Mouse (Mus musculus): ENCODE results near the gene Pcdh19.
"Not testable (repeated sequence)": the region's sequence is repeated elsewhere in the genome, so short reads cannot be mapped to it uniquely, and the experiment has no call there.

Gene Pcdh19

DNA sequence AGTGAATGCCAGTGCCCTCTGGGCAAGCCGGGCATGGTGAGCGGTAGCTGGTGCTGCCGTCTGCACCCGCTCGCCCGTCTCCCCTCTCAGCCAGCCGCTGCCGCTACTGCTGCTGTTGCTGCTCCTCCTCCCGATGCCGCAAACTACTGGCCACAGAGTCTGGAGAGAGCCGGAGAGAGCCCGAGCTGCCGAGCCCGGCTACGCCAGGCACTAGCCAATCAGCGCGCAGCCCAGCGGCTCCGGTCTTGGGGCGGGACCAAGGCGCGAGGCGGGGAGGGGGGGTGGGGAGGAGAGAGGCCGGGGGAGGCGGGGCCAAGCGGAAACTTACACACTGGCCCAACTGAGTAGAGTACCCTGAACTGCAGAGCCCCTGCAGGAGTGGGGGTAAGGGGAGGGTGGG, at the start of gene Pcdh19:
Pcdh19 (minus strand) TSS at position 148 of the 400 bp plus-strand sequence.
- no peak for DNase-seq

DNA sequence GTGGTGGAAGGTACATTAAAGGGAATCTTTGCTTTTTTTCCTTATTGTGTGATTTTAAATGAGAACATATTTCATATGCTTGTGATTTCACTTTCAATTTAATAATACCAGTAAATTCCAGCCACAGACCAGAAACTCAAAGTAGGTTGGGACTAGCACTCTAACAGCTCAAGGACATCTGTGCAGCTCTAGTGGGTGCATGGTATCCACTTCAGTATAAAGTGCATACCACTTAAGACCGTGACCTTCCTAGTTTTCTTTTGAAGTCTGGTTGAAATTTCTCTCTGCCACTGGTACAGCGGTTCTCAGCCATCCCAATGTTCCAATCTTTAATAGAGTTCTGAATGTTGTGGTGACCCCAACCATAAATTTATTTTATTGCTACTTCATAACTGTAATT, 47.1 kb upstream of the Pcdh19 start:
- DNase-seq: no peak

DNA sequence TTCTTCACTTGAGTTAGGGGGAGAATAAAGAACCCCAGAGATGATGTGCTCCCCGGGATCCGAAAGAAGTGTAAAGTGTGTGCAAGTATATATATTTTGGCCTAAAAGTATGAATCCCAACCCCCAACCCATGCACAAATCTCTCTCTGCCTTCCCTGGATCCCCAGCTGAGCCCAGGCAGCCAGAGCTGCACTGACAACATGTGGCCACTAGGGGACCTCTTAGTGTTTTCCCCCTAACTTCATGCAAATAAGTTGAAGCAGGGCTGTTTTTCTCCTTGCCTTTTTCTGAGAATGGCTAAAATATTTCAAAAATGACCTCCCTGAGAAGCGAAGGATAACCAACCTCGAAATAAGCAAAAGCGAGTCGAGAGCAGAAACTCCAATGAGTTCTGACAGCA, 46.2 kb upstream of the Pcdh19 start:
- no peak for DNase-seq

GRCm38 (mm10) chrX:133721517-133721916, 32.7 kb upstream of the Pcdh19 start:
- no peak for DNase-seq

DNA sequence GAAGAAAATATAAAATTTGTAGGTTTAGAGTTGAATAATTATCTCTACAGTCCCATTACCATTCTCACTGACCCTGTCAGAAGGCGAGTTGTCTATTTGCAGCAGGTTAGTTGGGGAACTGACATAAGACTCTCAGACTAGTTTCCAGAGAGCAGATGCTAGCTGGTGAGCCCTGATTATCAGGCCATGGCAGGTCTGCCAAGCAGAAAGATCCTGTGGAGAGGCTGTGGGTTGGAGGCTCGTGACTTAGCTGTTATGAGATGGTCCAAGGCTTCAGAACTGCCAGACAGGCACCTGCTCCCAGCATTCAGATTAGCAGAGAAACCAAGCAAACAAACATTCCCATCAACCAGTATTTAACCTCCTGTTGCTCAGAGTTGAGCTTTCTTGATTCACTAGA, 21.8 kb upstream of the Pcdh19 start:
- no peak for DNase-seq

GRCm38 (mm10) chrX:133702902-133703301, 14.1 kb upstream of the Pcdh19 start:
- no peak for DNase-seq

- DNase-seq: not testable (repeated sequence)
Observed at GRCm38 (mm10) chrX:133697871-133698270, 9.1 kb upstream of the Pcdh19 start.

- DNase-seq: no peak
Observed at GRCm38 (mm10) chrX:133696461-133696860, 7.7 kb upstream of the Pcdh19 start.

GRCm38 (mm10) chrX:133693037-133693760, 4.4 kb upstream of the Pcdh19 start:
- no peak for DNase-seq

DNA sequence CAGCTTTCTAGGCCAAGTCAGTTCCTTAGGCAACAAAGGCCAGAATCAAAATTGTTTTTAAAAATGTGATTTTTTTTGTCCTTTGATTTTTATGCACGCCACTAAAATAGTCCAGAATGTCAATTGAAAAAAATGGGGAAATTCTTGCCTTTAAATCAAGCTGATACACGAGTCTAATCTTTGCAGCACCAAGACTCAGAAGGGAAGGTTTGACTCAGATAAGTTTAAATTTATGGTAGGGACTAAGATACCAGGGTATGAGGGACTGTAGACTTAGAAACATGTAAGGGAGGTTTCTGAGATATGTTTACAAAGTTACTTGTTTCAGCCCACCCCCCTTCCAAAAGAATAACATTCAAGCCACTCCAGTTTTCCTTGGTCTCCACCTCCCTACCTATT, 3.6 kb upstream of the Pcdh19 start:
- DNase-seq: no peak

- no peak for DNase-seq
Observed at GRCm38 (mm10) chrX:133691581-133692391, 3.0 kb upstream of the Pcdh19 start.

GRCm38 (mm10) chrX:133690822-133691221, 2.0 kb upstream of the Pcdh19 start:
- no peak for DNase-seq

GRCm38 (mm10) chrX:133689576-133690250, 926 bp upstream of the Pcdh19 start:
- DNase-seq: no peak

DNA sequence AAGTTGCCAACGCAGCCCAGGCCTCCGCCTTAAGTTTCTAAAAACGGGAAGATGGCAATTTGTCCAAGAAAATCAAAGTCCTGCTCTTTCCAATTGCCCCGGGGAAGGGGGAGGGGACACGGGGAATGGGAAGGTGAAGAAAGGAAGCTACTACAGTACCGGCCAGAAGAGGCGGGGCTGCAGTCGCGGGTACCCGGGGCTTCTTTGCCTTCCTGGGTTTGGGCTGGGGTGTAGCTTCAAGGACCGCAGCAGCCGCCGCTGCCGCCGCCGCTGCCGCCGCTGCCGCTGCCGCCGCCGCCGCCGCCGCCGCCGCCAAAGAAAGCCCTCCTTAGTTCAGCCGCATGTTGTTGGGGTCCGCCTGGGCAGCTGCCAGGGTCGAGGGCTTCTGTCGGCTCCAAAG, 631 bp downstream of the Pcdh19 start:
- no peak for DNase-seq

DNA sequence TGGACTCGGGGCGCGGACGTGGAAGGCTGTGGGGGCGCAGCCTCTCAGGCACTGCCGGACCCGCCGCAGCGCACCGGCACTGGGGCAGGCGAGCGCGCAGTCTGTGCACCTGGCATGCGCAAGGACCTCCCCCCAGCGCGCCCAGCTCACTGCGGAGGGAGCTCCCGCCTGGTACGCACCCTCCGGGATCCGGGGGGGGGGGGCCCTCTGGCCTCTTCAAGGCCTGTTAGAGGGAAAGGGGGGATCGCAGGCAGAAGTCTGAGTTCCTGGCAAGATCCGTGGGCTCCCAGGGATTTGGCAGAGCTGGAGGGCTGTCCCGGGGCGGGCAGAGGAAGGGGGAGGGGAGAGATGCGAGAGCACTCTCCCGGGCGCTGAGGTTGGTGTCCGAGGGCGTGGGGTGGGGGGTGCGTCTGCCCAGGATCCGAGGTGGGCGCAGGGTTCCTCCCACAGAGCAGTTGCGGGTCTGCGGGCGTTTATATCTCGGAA, 1.1 kb downstream of the Pcdh19 start:
- DNase-seq: no peak

GRCm38 (mm10) chrX:133686533-133687311, 2.1 kb downstream of the Pcdh19 start:
- no peak for DNase-seq

DNA sequence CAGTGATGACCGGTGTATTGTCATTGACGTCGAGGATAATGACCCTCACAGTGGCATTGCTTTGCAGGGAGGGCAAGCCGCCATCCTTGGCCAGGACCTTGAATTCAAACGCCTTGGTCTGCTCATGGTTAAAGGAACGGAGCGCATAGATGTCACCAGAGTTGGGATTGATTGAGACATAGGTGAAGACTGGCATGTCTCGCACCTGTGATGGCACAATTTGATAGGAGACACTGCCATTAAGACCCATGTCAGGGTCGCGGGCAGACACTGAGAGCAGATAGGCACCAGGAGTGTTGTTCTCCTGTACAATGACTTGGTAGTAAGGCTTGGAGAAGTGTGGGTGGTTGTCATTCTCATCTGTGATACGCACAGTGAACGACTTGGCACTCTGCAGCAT, 3.2 kb downstream of the Pcdh19 start:
- DNase-seq: no peak

GRCm38 (mm10) chrX:133683961-133684360, 4.8 kb downstream of the Pcdh19 start:
- DNase-seq: no peak

DNA sequence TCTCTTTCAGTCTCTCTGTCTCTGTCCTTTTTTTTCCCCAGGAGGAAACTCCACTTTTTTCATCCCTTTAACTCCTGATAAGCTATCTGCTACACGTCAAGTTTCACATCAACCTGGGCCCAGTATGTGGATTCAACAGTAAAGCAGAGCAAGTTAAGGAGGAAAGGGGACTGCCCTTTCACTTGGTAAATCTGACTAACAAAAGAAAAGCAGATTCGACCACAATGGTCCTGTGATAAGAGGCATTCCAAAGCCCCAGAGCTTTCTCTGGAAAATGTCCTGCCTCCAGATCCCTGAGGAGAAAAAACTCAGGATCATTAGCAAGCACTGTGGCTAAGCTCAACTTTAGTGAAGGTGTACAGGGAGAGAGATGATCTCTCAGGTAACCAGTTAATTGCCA, 13.7 kb downstream of the Pcdh19 start:
- no peak for DNase-seq

DNA sequence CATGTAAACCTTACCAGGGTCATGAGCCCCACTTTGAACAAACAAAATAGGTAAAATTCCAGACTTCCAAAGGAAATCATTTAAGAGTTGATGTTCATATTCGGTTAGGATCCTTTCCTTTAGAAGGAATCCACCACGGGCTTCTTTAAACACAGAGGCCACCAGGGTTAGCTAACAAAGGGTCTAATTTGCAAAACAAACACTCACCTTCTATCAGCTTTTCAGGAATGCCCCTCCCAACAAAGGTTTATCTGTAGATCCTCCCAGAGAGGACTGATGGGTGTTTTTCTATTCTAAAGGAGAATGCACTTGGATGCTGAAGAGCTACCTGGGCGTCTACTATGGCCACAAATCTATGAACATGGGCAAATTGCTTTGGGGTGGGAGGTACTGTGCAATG, 15.0 kb downstream of the Pcdh19 start:
- DNase-seq: no peak

GRCm38 (mm10) chrX:133660111-133660510, 28.7 kb downstream of the Pcdh19 start:
- DNase-seq: no peak
